Mouse (Mus musculus) stomach, embryonic 14.5 days (tissue): ENCODE data around the gene Arl4d. TPM values are rescaled to one million over a fixed set of nuclear protein-coding genes. Genes with fewer than 3 reads are reported as not detected.
"Not testable (repeated sequence)": the region's sequence is repeated elsewhere in the genome, so short reads cannot be mapped to it uniquely, and the experiment has no call there.

Experiments used
- ATAC-seq: fragments of 200-750 bp; cut with Nextera tagmentation; 2 replicates; pipeline ENCODE4 v1.8.0; 2017; ENCODE audit warnings: low read depth, moderate TSS enrichment; ENCODE audit not compliant: insufficient number of reproducible peaks, insufficient read depth, low FRiP score
- H3K27ac ChIP-seq: fragments of 300-500 bp; sonication (generic); 2 replicates; pipeline ENCODE4 v1.5.1; 2014; ENCODE audit warnings: mild to moderate bottlenecking, low read length, moderate library complexity, mixed read lengths
- H3K27me3 ChIP-seq: fragments of 300-500 bp; sonication (generic); 2 replicates; pipeline ENCODE4 v1.6.1; 2014; ENCODE audit warnings: low read length, control low read depth, mixed read lengths; ENCODE audit not compliant: control insufficient read depth, insufficient read depth
- H3K36me3 ChIP-seq: fragments of 300-500 bp; sonication (generic); 2 replicates; pipeline ENCODE4 v1.6.1; 2014; ENCODE audit warnings: mild to moderate bottlenecking, control low read depth, low read length, moderate library complexity, mixed read lengths; ENCODE audit not compliant: control insufficient read depth, insufficient read depth
- H3K4me1 ChIP-seq: fragments of 300-500 bp; sonication (generic); 2 replicates; pipeline ENCODE4 v1.6.1; 2014; ENCODE audit warnings: low read length, control low read depth, mixed read lengths; ENCODE audit not compliant: control insufficient read depth, insufficient read depth
- H3K4me2 ChIP-seq: fragments of 300-500 bp; sonication (generic); replicated peaks from 2 replicates; pipeline ENCODE4 v1.6.1; 2014; ENCODE audit warnings: low read depth, low read length, control low read depth
- H3K4me3 ChIP-seq: fragments of 300-500 bp; sonication (generic); 2 replicates; pipeline ENCODE4 v1.5.1; 2014; ENCODE audit warnings: low read depth, low read length, control low read depth
- H3K9ac ChIP-seq: fragments of 300-500 bp; sonication (generic); replicated peaks from 2 replicates; pipeline ENCODE4 v1.6.1; 2014; ENCODE audit warnings: low read depth, mild to moderate bottlenecking, control low read depth, low read length, moderate library complexity, mixed read lengths
- H3K9me3 ChIP-seq: fragments of 300-500 bp; sonication (generic); 2 replicates; pipeline ENCODE4 v1.6.1; 2016; ENCODE audit warnings: low read depth, low read length, control low read depth; ENCODE audit not compliant: control insufficient read depth
- WGBS: fragments of 180-500 bp; shearing (Covaris S2); extraction: QIAGEN DNeasy Blood & Tissue Kit; methylation state at CpG from one replicate; pipeline ENCODE4 v1.1.7; 2014; 5-methylcytosine and 5-hydroxymethylcytosine counted together
- polyA plus RNA-seq: library from polyadenylated mRNA; unstranded; fragments of >200 nt; fragmentation: Nextera tagmentation; extraction: Ambion mirVana; gene quantifications from 2 replicates; pipeline ENCODE4 v1.2.1, GENCODE M21; 2014

Arl4d gene
- polyA plus RNA-seq, 1 experiment from 2014 or later = 6.4 TPM

GRCm38 (mm10) chr11:101642931-101643330 is 22.4 kb upstream of the Arl4d start:
- no peak for ATAC-seq
- Histone ChIP-seq H3K27me3 (no peaks in the 10 kb centered on the region), H3K9me3 (no peaks in the 10 kb centered on the region), H3K4me3 (no peak overlapping the region), H3K36me3 (no peaks in the 10 kb centered on the region), H3K4me2 (no peak overlapping the region), H3K9ac (no peak overlapping the region), H3K27ac (no peak overlapping the region), H3K4me1 (0 out of 2 replicates have a peak, but pooled peaks cover 3% of the 10 kb centered on the region)
- 46% methylated on average over 5 of the region's 5 CpGs for WGBS

GRCm38 (mm10) chr11:101644591-101644990 is 20.8 kb upstream of the Arl4d start:
- no peak overlapping the region for H3K9ac ChIP-seq
- 62% methylated on average over 3 of the region's 3 CpGs for WGBS
- H3K36me3 ChIP-seq = no peaks in the 10 kb centered on the region
- H3K27me3 ChIP-seq = no peaks in the 10 kb centered on the region
- H3K27ac ChIP-seq = no peak overlapping the region
- H3K9me3 ChIP-seq = no peaks in the 10 kb centered on the region
- no peak overlapping the region for H3K4me2 ChIP-seq
- ATAC-seq = no peak
- H3K4me3 ChIP-seq = no peak overlapping the region
- 0 out of 2 replicates have a peak, but pooled peaks cover 3% of the 10 kb centered on the region for H3K4me1 ChIP-seq

- not testable (repeated sequence) for H3K4me2 ChIP-seq, H3K4me3 ChIP-seq, H3K36me3 ChIP-seq, H3K9ac ChIP-seq, H3K9me3 ChIP-seq, ATAC-seq, H3K4me1 ChIP-seq, H3K27me3 ChIP-seq, H3K27ac ChIP-seq
- WGBS = under 1% methylated on average over 4 of the region's 4 CpGs
These were observed 20.3 kb upstream of the Arl4d start for GRCm38 (mm10) chr11:101645043-101645410.

- not testable (repeated sequence) for H3K36me3 ChIP-seq, H3K9me3 ChIP-seq, H3K4me1 ChIP-seq, H3K27me3 ChIP-seq
- H3K9ac ChIP-seq = 0 out of 2 replicates have a peak overlapping the region, but pooled peaks have one; percentile 21
- WGBS = 1% methylated on average over 43 of the region's 56 CpGs
- H3K4me2 ChIP-seq = peak overlapping the region; percentile 22; the same call in 1 of the 2 replicates
- peak; percentile 83 for ATAC-seq
- peak overlapping the region; percentile 89 for H3K27ac ChIP-seq
- H3K4me3 ChIP-seq = peak overlapping the region; percentile 13; the same call in 1 of the 2 replicates
These were observed 19.7 kb upstream of the Arl4d start for GRCm38 (mm10) chr11:101645411-101646282.

- H3K27me3 ChIP-seq, H3K36me3 ChIP-seq, H3K9me3 ChIP-seq, ATAC-seq, H3K4me1 ChIP-seq: not testable (repeated sequence)
- Histone ChIP-seq H3K4me3 (peak overlapping the region; percentile 13; the same call in 1 of the 2 replicates), H3K4me2 (peak overlapping the region; percentile 22; the same call in 1 of the 2 replicates), H3K9ac (0 out of 2 replicates have a peak overlapping the region, but pooled peaks have one; percentile 21), H3K27ac (peak overlapping the region; percentile 89)
- 12% methylated on average over 12 of the region's 16 CpGs for WGBS
These were observed 19.0 kb upstream of the Arl4d start for GRCm38 (mm10) chr11:101646283-101646794.

GRCm38 (mm10) chr11:101647093-101647492 is 18.2 kb upstream of the Arl4d start:
- H3K9ac ChIP-seq, H3K9me3 ChIP-seq, H3K36me3 ChIP-seq, H3K27me3 ChIP-seq, H3K27ac ChIP-seq, ATAC-seq, H3K4me1 ChIP-seq, H3K4me2 ChIP-seq, H3K4me3 ChIP-seq: not testable (repeated sequence)
- 93% methylated on average over 10 of the region's 10 CpGs for WGBS

GRCm38 (mm10) chr11:101656356-101656755 is 9.0 kb upstream of the Arl4d start:
- 83% methylated on average over 4 of the region's 4 CpGs for WGBS

GRCm38 (mm10) chr11:101657528-101657885 is 7.8 kb upstream of the Arl4d start:
- Histone ChIP-seq H3K36me3 (no peaks in the 10 kb centered on the region), H3K4me2 (peak overlapping the region; percentile 40), H3K27ac (peak overlapping the region; percentile 96), H3K9ac (0 out of 2 replicates have a peak overlapping the region, but pooled peaks have one; percentile 50), H3K4me3 (peak overlapping the region; percentile 11; the same call in 1 of the 2 replicates), H3K27me3 (no peaks in the 10 kb centered on the region), H3K4me1 (no peaks in the 10 kb centered on the region), H3K9me3 (no peaks in the 10 kb centered on the region)
- 6% methylated on average over 3 of the region's 3 CpGs for WGBS
- peak; percentile 16; the same call in 1 of the 2 replicates for ATAC-seq

More at GRCm38 (mm10) chr11:101656356-101656755, 9.0 kb upstream of the Arl4d start:
- no peaks in the 10 kb centered on the region for H3K27me3 ChIP-seq
- H3K4me1 ChIP-seq = no peaks in the 10 kb centered on the region
- H3K36me3 ChIP-seq = no peaks in the 10 kb centered on the region
- no peak overlapping the region for H3K4me2 ChIP-seq
- ATAC-seq = no peak
- no peak overlapping the region for H3K4me3 ChIP-seq
- no peaks in the 10 kb centered on the region for H3K9me3 ChIP-seq
- H3K27ac ChIP-seq = no peak overlapping the region
- no peak overlapping the region for H3K9ac ChIP-seq
